Mouse (Mus musculus) right cerebral cortex, postnatal 10 days (tissue): ENCODE data around the gene Trim2.

ENCODE experiments used
- DNase-seq, 2 experiments: peaks; one replicate each; pipeline ENCODE4 v3.0.0; 2021; ENCODE audit warnings: low spot score in 2 of 2

Trim2 gene

DNA sequence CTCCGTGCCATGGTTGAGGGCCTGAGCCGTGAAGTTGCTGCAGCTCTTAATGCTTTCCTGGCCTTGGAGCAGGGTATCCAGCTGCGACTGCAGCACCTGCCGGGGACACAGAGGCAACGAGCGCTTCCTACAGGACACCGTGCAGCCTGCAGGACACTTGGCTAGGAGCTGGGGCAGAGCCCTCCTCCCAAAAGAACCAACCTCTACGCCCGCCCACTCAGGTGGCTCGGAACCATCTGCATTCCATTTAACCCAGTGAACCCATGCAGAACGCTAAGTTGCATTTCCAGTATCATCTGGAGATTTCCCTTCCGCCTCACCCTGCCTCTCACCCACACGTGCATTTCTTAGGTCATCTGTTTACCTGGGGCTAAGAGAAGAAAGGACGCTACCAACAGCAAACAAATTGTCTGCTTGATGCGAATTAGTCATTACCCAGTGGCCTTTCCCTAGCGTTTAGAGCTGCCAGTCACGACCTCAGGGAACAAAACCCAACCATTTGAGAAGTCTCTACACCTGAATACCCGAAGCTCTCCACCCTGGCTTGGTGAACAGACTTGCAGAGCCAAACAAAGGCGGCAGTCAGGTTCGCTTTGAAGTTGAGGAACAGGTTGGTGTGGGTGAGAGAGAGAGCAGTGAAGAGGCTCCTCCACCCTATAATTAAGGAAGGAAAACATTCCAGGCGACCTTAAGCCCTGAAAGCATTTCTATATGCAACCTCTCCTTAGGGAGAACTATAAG, 115.4 kb downstream of the Trim2 start:
- no peak for DNase-seq

DNA sequence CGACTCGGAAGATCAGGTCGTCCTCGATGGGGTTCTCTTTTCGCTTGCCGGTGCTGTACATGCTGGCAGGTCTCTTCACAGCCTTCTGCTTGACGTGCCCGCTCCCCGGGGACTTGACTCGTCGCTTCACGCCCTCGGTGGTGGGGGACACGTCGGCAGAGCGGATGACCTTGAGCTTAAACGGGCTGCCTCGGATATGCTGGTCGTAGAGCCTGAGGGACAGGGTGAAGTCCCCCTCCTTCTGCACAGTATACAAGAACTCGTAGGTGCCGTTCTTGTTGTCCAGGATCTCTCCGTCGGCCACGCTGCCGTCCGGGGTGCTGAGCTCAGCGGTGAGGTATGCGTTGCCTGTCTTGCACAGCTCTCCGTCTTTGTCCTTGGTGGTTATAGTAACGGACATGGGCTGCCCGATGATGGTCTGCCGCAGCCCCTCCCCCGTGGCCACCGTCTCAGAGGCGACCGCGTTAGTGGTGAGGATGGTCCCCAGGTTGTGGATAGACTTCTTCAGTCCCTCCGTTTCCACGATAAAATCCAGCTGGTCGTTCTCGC, 116.1 kb downstream of the Trim2 start:
- peak in 1 of 2 experiments; percentile 23 for DNase-seq

DNA sequence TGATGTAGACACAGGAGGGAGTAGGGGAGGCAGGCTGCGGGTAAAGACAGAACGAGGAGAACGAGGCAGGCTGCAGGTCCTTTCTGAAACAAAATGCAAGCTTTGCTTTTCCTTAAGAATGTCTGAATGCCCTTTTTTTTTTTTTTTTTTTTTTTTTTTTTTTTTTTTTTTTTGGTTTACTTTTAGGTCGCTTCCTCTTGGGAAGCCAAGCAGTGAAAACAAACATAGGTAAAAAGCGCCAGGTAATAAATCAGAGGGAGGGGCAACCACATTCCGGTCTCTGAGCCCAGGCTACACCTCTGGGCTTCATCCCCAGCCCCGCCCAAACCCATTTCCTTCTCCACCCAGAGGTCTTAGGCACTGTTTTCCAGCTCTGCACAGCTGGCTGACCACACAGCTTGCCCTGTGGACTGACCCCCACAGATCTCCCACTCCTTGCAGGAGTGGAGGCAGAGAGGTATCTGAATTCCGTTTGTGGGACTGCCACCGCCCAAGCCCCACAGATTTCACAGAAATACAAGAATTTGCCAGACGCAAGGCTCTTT, 117.0 kb downstream of the Trim2 start:
- no peak for DNase-seq

DNA sequence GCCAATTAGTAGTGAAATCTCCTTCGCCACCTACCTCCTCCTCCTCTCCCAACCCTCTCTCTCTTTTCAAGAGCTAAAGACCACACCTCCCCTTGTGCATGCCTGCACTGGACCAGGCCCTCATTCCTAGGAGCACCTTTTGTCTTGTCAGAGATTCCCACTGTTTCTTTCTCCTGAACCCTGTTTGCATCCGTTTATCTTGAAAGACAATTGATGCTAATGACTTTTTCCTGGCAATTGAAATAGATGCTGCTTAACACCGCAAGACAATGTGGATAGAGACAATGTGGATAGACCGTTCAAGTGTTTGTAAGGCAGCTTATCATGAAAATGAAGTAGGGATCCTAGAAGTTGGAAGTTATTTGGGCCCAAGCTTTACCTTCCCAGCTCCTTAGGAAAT, 125.0 kb downstream of the Trim2 start:
- no peak for DNase-seq

DNA sequence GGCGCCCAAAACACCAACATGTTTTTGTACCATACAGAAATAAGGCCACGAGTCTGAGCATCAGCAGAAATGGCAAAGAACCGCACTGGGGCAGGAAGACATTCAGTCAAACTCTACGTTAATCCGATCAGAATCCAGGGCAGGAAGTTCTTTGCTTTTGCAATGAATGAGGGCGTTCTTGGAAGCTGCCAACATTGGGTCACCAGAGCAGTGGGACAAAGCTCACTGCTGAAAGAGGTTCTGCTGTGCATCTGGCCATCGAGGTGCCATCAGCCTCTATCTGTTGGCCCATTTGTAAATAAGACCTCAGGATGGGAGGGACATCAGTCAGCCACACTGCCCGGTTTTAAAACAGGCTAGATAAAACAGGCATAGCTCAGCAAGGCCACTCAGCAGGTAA, 125.6 kb downstream of the Trim2 start:
- DNase-seq, result no peak

DNA sequence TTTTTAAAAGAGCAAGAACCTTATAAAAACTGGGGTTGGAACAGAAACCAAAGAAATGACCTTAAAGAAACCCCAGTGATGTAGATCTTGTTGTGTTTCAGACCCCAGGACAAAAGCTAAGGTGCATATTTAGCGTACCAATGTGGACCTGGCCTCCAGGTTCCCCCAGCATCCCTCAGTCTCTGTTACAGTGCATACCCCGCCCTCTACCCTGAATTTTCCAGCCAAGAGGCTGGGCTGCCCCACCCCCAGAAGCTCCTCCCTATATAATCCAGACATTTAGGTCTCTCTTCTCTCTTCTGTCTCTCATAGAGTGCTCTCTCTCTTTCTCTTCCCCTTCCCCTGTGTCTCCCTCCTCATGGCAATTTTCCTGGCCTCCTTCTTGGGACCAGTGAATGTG, 126.4 kb downstream of the Trim2 start:
- no peak for DNase-seq

DNA sequence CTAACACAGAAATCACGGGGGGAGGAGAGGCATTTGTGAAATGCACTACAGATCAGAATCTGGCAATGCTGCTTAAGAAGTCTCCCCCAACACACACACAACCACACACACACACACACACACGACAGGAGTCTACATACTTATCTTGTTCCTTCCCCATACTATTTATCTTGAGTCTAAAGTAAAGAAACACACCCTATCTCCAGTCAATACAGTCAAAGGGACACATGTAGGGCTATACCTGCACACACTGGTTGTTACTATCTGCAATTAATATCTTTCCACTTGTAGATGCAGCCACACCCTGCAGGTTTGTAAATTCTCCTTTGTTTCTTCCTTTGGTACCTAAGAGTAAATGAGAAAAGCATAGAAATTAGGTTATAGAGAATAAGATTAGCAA, 128.8 kb downstream of the Trim2 start:
- DNase-seq, result no peak

DNA sequence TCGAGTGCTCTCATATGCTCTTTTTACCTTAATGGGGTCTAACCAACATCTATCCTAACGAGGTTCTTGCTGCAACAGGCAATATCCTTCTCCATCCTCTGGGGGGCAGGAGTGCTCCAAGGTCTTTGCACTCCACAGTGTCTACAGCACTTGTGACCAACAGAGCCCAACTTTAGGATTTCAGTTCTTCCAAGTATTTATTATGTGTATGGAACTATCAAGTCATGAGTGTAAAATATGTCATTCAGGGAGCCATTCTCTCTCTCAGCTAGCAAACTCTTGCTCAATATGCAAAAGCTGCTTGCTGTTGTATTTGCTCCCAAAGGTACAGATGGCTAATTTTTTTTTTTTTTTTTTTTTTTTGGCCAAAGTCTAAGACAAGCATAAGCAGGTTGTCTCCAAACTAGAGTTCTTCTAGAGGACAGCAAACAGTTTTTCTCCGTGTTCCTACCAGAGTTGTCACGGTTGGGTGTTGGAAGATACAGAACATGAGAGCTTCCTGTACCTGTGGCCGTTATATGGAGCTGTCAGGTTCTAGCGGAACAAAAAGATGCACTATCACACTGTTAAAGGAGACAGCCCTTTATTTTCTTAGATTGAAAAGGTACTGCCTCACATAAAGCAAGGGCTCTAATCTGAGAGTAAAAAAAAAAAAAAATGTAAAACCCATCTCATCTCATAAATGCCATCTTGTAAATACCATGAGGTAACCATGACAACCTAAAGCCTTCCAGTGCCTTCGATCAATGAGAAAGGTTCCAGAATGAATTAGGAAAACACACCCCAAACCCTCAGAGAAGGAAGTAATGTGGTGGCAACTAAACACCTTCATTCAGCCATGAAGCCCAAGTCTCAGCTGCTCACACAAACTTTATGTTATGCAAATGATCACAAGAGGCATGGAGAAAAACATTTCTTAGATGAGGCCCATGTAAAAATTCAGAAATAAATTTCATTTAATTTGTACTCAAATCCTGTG, 131.1 kb downstream of the Trim2 start:
- DNase-seq, result peak; percentile 83 to 87

DNA sequence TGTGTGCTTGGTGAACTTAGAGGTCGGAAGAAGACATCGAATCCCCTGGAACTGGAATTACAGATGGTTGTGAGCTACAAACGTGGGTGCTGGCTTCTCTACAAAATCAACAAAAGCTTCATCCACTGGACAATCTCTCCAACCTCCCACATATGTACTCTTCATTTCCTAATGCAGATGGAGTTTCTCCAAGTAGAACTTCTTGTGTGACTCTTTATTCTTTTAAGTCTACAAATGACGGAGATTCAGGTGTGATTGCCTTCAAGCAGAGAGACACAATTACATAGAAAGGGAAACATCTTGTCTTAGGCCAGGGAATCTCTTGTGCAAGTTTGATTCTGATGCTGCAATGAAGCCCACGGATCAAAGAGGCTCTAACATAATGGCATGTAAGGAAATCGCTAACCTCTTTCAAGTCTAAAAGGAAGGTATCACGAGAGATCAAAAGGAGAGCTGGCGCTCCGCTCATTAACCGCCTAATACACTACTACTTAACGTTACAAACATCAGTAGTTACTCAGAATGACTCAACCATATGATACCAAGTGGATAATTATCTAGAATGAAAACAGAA, 133.0 kb downstream of the Trim2 start, which contains the start of gene Gm6525:
TSS of gene Gm6525 (plus strand) at position 524 of the 574 bp plus-strand sequence.
- DNase-seq, result peak in 1 of 2 experiments; percentile 9

DNA sequence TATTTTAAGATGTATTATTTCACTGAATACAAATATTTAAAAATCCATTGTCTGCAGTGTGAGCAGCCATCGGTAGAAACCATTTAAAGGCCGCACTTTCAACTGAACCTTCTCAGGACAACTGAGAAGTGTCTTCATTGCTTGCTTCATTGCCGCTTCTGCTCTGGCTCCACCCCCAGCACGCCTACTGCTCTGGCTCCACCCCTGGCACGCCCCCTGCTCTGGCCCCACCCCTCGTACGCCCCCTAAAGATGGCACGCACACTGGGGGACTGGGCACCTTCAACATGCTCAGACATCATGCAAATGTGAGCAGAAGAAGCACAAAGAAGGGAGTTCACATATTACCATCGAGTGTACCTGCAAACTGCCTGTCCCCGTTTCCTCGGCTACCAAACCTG, 134.3 kb downstream of the Trim2 start:
- DNase-seq, result peak in 1 of 2 experiments; percentile 25

DNA sequence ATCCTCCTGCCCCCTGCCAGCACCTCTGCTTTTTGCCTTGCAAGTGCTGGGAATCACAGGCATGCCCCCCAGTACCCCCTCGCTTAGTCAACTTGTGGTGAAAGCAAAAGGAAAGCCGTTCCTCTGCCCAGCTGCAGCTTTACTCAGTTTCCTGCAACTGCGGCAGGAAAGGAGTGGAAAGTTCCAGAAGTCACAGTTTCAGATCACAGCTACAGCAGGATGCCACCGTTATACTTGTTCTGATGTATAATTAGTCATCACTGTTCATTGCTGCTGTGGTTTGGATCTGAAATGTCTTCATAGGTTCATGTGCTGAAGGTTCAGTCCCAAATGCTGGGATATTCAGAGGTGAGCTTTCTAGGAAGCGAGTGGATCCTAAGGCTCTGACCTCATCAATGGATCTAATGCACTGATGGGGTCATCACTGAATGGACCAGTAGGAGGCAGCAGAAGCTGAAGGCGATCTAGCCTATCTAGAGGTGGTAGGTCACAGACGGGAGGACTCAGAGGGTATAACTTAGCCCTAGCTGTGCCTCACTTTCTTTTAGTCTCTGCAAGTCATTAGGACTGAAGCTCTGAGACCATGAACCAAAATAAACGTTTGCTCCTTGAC, 137.2 kb downstream of the Trim2 start:
- peak in 1 of 2 experiments; percentile 15 for DNase-seq

DNA sequence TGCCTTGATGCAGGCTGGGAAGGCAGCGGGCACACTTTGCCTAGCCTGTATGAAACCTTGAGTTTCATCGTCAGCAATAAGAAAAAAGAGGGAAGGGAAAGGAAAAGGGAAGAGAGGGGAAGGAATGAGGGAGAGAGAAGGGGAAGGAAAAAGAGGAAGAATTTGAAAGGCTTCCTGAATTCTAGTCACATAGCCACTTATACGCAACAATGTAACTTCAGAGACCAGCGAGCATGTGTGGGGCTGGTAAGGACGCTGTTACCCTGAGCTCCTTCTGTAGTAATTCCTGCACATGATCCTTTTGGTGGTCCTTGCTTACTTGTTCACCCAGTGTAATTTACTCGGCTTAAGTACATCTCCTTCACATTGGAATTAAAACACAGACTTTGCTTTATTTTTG, 137.7 kb downstream of the Trim2 start:
- DNase-seq, result no peak

DNA sequence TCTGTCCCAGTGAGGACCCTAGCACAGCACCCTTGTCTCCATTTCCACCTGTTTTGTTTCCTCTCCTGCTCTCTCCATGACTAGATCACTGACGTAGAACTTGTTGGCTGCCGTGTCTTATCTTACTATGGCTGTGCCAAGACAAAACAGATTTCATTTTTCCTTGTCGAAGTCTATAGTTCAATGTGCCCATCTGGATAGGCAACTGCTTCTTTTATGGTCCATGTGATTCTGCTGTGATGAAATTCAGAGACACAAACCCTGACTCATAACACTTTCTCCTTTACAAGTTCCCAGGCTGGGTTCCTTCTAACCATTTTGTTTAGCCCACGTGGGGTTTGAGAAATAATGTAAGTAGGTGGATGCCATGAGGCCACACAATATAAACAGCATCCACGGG, 140.6 kb downstream of the Trim2 start:
- DNase-seq, result peak in 1 of 2 experiments; percentile 6

DNA sequence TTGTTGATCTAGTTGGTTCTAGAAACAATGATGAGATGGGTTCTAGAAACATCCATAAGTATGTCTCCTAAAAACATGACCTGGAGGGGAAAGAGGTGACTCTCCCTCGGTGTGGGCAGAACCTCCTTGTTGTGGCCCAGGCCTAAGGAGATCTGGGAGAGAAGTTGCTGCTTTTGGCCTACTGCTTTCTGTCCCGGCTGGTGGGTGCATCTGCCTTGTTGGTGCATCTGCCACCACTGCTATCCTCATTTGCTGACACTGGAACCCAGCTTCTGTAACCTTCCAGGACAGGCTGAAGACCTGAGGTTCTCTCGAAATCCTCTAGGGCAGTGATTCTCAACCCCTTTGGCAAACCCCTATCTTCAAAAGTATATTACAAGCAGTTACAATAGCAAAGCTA, 141.3 kb downstream of the Trim2 start:
- DNase-seq, result no peak

DNA sequence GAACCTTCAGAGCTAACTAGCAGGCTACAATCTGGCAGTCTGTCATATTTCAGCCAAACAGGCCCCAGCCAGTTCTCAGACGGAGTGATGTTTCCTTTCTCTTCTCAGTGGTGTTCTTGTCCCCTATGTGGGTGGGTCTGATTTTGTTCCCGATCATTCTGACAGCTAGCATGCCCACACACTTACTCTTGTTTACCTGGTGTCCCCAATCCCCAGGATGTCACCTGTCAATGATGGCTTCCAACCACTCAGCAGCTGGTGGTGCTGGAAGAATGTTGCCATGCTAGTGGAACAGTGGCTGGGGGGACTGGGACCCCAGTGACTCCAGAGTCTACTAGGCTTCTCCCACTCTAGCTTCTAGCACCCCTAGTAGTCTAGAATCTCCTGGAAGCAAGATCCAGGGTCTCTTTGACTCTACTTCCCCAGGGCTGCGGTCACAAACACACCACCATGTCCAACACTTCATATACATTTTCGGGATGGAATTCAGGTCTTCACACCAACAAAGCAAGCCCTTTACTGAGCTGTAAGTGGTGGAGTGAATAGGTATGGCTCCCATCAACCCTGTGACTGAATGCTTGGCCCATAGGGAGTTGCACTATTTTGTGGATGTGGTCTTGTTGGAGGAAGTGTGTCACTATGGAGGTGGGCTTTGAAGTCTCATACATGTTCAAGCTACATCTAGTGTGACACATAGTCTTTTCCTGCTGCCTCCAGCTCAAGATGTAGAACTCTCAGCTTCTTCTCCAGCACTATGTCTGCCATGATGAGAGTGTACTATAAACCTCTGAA, 148.9 kb downstream of the Trim2 start:
- no peak for DNase-seq

DNA sequence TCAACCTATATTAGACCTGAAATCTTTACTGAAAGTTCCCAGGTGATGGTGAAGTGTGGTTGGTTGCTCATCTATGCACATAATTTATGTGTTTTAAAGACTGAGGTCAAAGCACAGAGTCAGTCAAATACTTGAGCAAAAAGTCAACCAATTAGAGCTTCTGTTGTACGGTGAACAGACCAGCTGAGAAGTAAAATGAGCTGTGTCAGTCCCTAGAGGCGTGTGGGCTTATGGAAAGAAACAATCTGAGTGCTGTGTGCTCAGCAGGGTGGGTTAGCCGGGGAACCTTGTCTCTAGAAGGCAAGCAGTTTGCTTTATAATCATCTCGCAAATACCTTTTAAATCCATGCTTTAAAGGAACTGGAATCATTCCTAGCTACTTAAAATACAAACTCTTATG, 149.7 kb downstream of the Trim2 start:
- no peak for DNase-seq

DNA sequence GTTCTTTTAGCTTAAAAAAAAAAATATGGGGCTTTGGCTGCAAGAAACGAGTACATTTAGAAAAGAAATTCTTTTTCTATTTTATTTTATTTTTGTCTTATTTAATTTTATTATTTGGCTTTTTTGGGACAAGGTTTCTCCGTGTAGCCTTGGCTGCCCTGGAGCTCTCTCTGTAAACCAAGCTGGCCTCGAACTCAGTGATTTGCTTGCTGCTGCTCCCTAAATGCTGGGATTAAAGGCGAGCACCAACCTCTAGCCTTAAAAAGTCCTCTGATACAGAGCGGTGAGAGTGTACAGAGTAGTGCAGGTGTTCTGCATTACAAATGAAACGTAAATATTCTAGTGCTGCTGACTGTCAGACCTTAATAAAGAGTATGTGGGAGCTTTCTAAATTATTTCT, 150.6 kb downstream of the Trim2 start:
- no peak for DNase-seq

DNA sequence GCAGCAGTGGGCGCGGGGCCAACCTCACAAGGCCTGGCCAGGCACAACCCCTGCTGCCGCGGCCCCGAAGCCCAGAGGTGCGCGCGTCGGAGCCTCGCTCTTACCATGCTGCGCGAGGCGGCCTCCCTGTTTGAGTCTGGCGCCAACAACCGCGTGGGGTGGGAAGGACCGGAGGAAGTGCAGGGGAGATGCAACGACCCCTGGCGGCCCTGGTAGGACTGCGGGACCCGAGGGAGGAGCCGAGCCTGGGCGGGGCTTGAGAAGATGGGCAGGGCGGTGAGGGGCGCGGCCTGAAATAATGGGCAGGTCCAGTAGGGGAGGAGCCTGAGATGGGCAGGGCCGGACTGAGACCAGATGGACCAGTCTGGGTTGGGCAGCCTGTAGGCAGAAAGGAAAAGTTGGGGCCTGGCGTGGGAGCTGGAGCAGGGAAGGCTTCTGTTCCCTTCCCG, 151.1 kb downstream of the Trim2 start, which contains the start of gene Mnd1:
TSS of gene Mnd1 (minus strand) at position 229 of the 449 bp plus-strand sequence.
- peak; percentile 97 for DNase-seq

DNA sequence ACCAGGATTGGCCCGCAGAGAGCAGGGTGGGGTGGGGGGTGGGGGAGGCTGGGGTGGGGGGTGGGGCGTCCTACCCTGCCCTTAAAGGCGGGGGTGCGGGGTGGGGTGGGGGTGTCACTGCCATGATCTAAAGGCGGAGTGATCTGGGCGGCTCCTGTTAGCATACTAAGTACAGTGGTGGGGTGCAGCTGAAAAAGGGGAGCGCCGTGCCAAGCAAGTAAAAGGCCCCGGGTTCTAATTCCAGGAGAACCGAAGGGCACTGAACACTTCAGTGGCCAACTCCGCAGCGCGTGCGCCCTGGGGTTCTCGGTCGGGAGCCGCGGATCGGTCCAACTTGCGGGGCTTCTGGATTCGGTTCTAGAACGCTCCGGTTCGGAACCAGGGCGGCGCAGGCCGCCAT, 151.5 kb downstream of the Trim2 start:
- DNase-seq, result no peak

DNA sequence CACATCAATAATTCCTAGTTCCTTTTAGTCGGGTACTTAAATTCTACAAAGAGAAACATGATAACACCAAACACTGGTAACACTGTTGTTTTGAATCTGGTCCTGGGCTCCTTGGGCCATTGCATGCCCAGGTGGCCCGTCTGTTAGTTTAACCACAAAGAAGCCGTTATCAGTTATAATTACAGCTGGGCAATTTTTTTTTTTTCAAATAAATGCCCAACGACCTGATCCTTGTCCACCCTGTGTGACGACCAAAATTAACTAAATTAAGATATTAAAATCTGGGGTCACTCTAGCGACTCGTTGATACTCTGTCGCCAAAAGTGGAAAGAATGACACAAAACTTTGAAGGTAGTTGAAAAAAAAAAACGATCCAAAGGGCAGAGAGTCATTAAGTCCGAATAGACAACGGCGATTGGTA, 151.9 kb downstream of the Trim2 start:
- no peak for DNase-seq
